Mouse (Mus musculus): ENCODE measurements around the gene Osm.

GRCm38 (mm10) chr11:4231435-4231834, 4.8 kb upstream of the Osm start:
- TF ChIP-seq POLR2A (IDR thresholded peaks at IDR 0.05; ENCODE audit: borderline replicate concordance, extremely low read depth, insufficient read depth, insufficient read length, poor library complexity, severe bottlenecking): no peak
- TF ChIP-seq CTCF (IDR thresholded peaks at IDR 0.05; ENCODE audit: borderline replicate concordance, extremely low read depth, insufficient read depth, insufficient read length): no peak
